Mouse (Mus musculus): ENCODE results near the gene Gm9821. TPM values are rescaled to one million over a fixed set of nuclear protein-coding genes. Genes with fewer than 3 reads are reported as not detected.

The Gm9821 gene
- polyA plus RNA-seq, 1 experiment: not detected

- H3K4me1 ChIP-seq (ENCODE audit: control insufficient read depth, insufficient read depth, low read length): peaks cover 23% of the 10 kb centered on the region
- no peak for TF ChIP-seq CTCF (IDR thresholded peaks at IDR 0.05; ENCODE audit: insufficient read depth, low read length)
- TF ChIP-seq POLR2A (IDR thresholded peaks at IDR 0.05; ENCODE audit: borderline replicate concordance, extremely low read depth, low read depth, low read length): no peak
- peak overlapping the region; percentile 84 for H3K4me3 ChIP-seq (replicated peaks; ENCODE audit: extremely low read depth, low read depth, low read length)
- WGBS: 39% methylated on average over 3 of the region's 3 CpGs
- no peak for DNase-seq
These were observed 19.2 kb downstream of the Gm9821 start for GRCm38 (mm10) chr2:91964610-91965204.

- Histone ChIP-seq H3K4me1 (ENCODE audit: control insufficient read depth, insufficient read depth, low read length) (peaks cover 22% of the 10 kb centered on the region), H3K4me3 (replicated peaks; ENCODE audit: extremely low read depth, low read depth, low read length) (peak overlapping the region; percentile 84)
- TF ChIP-seq CTCF (IDR thresholded peaks at IDR 0.05; ENCODE audit: insufficient read depth, low read length) (no peak), POLR2A (IDR thresholded peaks at IDR 0.05; ENCODE audit: borderline replicate concordance, extremely low read depth, low read depth, low read length) (peak; percentile 88)
- 24% methylated on average over 20 of the region's 20 CpGs for WGBS
- peak; percentile 59 for DNase-seq
These were observed 19.9 kb downstream of the Gm9821 start for GRCm38 (mm10) chr2:91965417-91965816.

GRCm38 (mm10) chr2:91966367-91966766 is 20.9 kb downstream of the Gm9821 start:
- WGBS: 80% methylated on average over 5 of the region's 5 CpGs
- peaks cover 25% of the 10 kb centered on the region for H3K4me1 ChIP-seq (ENCODE audit: control insufficient read depth, insufficient read depth, low read length)
- no peak for TF ChIP-seq CTCF (IDR thresholded peaks at IDR 0.05; ENCODE audit: insufficient read depth, low read length)
- no peak for TF ChIP-seq POLR2A (IDR thresholded peaks at IDR 0.05; ENCODE audit: borderline replicate concordance, extremely low read depth, low read depth, low read length)
- H3K4me3 ChIP-seq (replicated peaks; ENCODE audit: extremely low read depth, low read depth, low read length): no peak overlapping the region
- DNase-seq: no peak

- no peak for DNase-seq
These were observed 22.5 kb downstream of the Gm9821 start for GRCm38 (mm10) chr2:91967962-91968361.

GRCm38 (mm10) chr2:91971231-91972097 is 26.0 kb downstream of the Gm9821 start:
- no peak overlapping the region for H3K4me3 ChIP-seq (replicated peaks; ENCODE audit: extremely low read depth, low read depth, low read length)
- 18% methylated on average over 21 of the region's 21 CpGs for WGBS
- DNase-seq: no peak
- no peak for TF ChIP-seq CTCF (IDR thresholded peaks at IDR 0.05; ENCODE audit: insufficient read depth, low read length)
- no peak for TF ChIP-seq POLR2A (IDR thresholded peaks at IDR 0.05; ENCODE audit: borderline replicate concordance, extremely low read depth, low read depth, low read length)
- H3K4me1 ChIP-seq (ENCODE audit: control insufficient read depth, insufficient read depth, low read length): peaks cover 17% of the 10 kb centered on the region

More at GRCm38 (mm10) chr2:91967962-91968361, 22.5 kb downstream of the Gm9821 start:
- no peak for TF ChIP-seq CTCF (IDR thresholded peaks at IDR 0.05; ENCODE audit: insufficient read depth, low read length)
- peak; percentile 70 for TF ChIP-seq POLR2A (IDR thresholded peaks at IDR 0.05; ENCODE audit: borderline replicate concordance, extremely low read depth, low read depth, low read length)
- Histone ChIP-seq H3K4me1 (ENCODE audit: control insufficient read depth, insufficient read depth, low read length) (peaks cover 21% of the 10 kb centered on the region), H3K4me3 (replicated peaks; ENCODE audit: extremely low read depth, low read depth, low read length) (no peak overlapping the region)
- 41% methylated on average over 11 of the region's 11 CpGs for WGBS

GRCm38 (mm10) chr2:91972121-91972566 is 26.6 kb downstream of the Gm9821 start:
- WGBS: 18% methylated on average over 13 of the region's 13 CpGs
- Histone ChIP-seq H3K4me1 (ENCODE audit: control insufficient read depth, insufficient read depth, low read length) (peaks cover 17% of the 10 kb centered on the region), H3K4me3 (replicated peaks; ENCODE audit: extremely low read depth, low read depth, low read length) (peak overlapping the region; percentile 18)
- TF ChIP-seq CTCF (IDR thresholded peaks at IDR 0.05; ENCODE audit: insufficient read depth, low read length) (no peak), POLR2A (IDR thresholded peaks at IDR 0.05; ENCODE audit: borderline replicate concordance, extremely low read depth, low read depth, low read length) (no peak)
- no peak for DNase-seq

GRCm38 (mm10) chr2:91973416-91974135 is 28.1 kb downstream of the Gm9821 start:
- no peak for TF ChIP-seq POLR2A (IDR thresholded peaks at IDR 0.05; ENCODE audit: borderline replicate concordance, extremely low read depth, low read depth, low read length)
- no peak for TF ChIP-seq CTCF (IDR thresholded peaks at IDR 0.05; ENCODE audit: insufficient read depth, low read length)
- no peak overlapping the region for H3K4me3 ChIP-seq (replicated peaks; ENCODE audit: extremely low read depth, low read depth, low read length)
- no peak for DNase-seq
- H3K4me1 ChIP-seq (ENCODE audit: control insufficient read depth, insufficient read depth, low read length): peaks cover 12% of the 10 kb centered on the region
- WGBS: 83% methylated on average over 7 of the region's 7 CpGs

GRCm38 (mm10) chr2:91975581-91976541 is 30.4 kb downstream of the Gm9821 start, which contains the start of gene Dgkz:
TSS of gene Dgkz (minus strand) at chr2:91975864.
- no peak for TF ChIP-seq CTCF (IDR thresholded peaks at IDR 0.05; ENCODE audit: insufficient read depth, low read length)
- no peak for DNase-seq
- 6% methylated on average over 79 of the region's 79 CpGs for WGBS
- Histone ChIP-seq H3K4me3 (replicated peaks; ENCODE audit: extremely low read depth, low read depth, low read length) (no peak within 1 kb of the TSS), H3K4me1 (ENCODE audit: control insufficient read depth, insufficient read depth, low read length) (peaks cover 11% of the 10 kb centered on the region)

Measured in lung, adult 2 months (tissue).